Mouse (Mus musculus): Measurements from ENCODE around the gene Gin1. TPM values are rescaled to one million over a fixed set of nuclear protein-coding genes. Genes with fewer than 3 reads are reported as not detected.

The Gin1 gene
- total RNA-seq, 2 experiments from 2014 or later, result 7.9 to 10.6 TPM

GRCm38 (mm10) chr1:97785685-97786393 is 15.9 kb downstream of the Gin1 start:
- no peak for DNase-seq

GRCm38 (mm10) chr1:97787674-97788073 is 17.7 kb downstream of the Gin1 start:
- DNase-seq, result no peak

- DNase-seq, result no peak
Observed at GRCm38 (mm10) chr1:97788490-97788889, 18.5 kb downstream of the Gin1 start.

- no peak for DNase-seq
Observed at GRCm38 (mm10) chr1:97794110-97794509, 24.1 kb downstream of the Gin1 start.

GRCm38 (mm10) chr1:97795936-97796335 is 26.0 kb downstream of the Gin1 start:
- DNase-seq, result no peak

GRCm38 (mm10) chr1:97802207-97802902 is 32.4 kb downstream of the Gin1 start:
- DNase-seq, result no peak

- no peak for DNase-seq
Observed at GRCm38 (mm10) chr1:97804520-97804919, 34.5 kb downstream of the Gin1 start.

- no peak for DNase-seq
Observed at GRCm38 (mm10) chr1:97809255-97809912, 39.4 kb downstream of the Gin1 start.

- no peak for DNase-seq
Observed at GRCm38 (mm10) chr1:97821282-97821681, 51.3 kb downstream of the Gin1 start.

- DNase-seq, result no peak
Observed at GRCm38 (mm10) chr1:97822203-97822602, 52.2 kb downstream of the Gin1 start.

GRCm38 (mm10) chr1:97822904-97823303 is 52.9 kb downstream of the Gin1 start:
- DNase-seq, result no peak

GRCm38 (mm10) chr1:97827566-97827965 is 57.6 kb downstream of the Gin1 start:
- DNase-seq, result no peak

- no peak for DNase-seq
Observed at GRCm38 (mm10) chr1:97828087-97828486, 58.1 kb downstream of the Gin1 start.

GRCm38 (mm10) chr1:97833466-97834353 is 63.7 kb downstream of the Gin1 start:
- DNase-seq, result peak; percentile 15

GRCm38 (mm10) chr1:97834354-97834822 is 64.4 kb downstream of the Gin1 start:
- no peak for DNase-seq

Other genes with a start within 250 kb of the Gin1 start
- gene D1Ertd622e, start 108.1 kb upstream of the Gin1 start, total RNA-seq (2021), result 10 to 100 TPM; 18.1 to 18.2 TPM
- gene Ppip5k2, start 239 bp downstream of the Gin1 start, total RNA-seq (2021), result 10 to 100 TPM; 16.1 to 19.7 TPM